Mouse (Mus musculus): ENCODE measurements at regions not wholly inside any gene's neighbourhood (a gene's known extent, or its start where the extent isn't known, plus 50 kb on each side); places are given as distances from the start of the nearest gene placed in this dataset.

- TF ChIP-seq CTCF (IDR thresholded peaks at IDR 0.05; ENCODE audit: low read depth) (no peak), EP300 (optimal IDR thresholded peaks at IDR 0.05) (no peak)
These were observed 187.5 kb upstream of the Ccdc122 start for GRCm38 (mm10) chr14:76849071-76849470.

Data from stomach, postnatal 0 days (tissue).